Mouse (Mus musculus): Measurements from ENCODE around the gene Il11ra1.
A peak's percentile ranks its signal among the peaks of the same experiment; 100 is the strongest.
"Not testable (repeated sequence)": the region's sequence is repeated elsewhere in the genome, so short reads cannot be mapped to it uniquely, and the experiment has no call there.

Gene Il11ra1

GRCm38 (mm10) chr4:41681176-41681575, 18.6 kb upstream of the Il11ra1 start:
- no peak for DNase-seq

- no peak for DNase-seq
Observed at GRCm38 (mm10) chr4:41681947-41682346, 17.8 kb upstream of the Il11ra1 start.

DNA sequence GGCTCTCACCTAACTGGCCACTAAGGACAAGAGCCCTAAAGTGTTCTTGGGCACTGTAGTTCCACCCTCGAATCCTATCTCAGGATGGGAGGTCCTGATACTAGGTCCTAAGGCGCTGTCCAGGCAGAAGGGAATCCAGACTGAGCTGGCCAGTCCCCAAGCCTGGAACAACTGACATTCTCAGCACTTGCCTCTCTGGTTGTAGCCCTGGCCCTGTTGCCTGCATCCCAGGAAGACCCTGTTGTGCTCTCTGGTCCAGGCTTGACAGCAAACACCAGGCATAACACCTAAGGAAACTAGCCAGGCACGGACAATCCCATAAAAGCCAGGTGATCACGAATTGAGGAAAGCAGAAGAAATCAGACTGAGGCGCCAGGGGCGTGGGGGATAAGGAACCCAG, 17.0 kb upstream of the Il11ra1 start:
- DNase-seq = no peak

DNA sequence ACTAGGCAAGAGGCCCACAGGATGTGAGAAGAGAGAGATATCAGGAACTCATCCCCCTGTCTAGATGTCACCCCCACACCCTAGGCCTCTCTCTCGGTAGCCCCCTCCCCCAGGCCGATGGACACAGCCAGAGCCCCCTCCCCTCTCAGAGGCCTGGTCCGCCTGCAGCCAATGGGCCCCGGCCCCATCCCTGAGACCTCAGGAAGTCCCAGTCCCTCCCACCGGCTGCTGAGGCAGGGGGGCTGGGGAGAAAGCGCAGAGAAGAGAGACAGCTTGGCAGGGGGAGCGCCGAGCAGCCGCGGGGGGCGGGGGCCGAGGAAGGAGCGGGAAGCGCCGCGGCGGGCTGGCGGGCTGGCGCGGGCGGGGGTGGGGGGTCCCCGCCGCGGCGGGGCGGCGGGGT, 16.5 kb upstream of the Il11ra1 start:
- DNase-seq = not testable (repeated sequence)

DNA sequence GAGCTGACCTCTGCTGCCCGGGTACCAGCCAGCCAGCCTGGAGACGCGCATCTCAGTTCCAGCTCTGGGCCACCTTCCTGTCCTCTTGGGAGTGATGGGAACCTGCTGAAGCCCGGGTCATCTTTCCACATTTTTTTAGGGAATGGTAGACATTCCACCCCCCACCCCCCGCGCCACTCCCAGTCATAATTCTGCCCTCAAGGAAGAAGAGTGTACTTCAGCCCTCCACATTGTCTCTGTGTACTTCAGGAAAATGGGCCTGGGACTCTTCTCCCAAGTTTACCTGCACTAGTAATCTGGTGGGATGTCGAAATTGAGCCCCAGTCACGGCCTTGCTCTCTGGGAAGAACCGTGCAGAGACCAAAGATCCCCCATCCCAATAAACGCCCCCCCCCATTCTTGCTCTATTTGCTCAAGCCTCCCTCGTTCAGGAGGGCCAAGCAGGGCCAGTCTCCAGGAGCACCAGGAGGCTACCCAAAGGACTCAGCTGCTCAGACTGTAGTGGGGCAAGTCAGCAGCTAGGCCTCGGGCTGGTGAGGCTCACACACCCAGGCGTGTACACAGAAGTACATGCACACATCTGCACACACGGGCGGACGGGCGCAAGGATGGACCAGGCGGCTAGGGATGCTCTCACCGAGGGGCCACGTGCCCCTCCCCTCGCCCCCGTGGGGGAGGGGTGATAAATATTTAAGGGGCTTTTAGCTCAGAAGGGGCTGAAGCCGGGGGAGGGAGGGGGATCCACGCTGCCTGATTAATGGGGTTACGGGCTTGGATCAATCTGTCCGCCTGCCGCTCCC, 15.5 kb upstream of the Il11ra1 start:
- not testable (repeated sequence) for DNase-seq

- DNase-seq = not testable (repeated sequence)
Observed at GRCm38 (mm10) chr4:41684931-41685453, 14.8 kb upstream of the Il11ra1 start.

GRCm38 (mm10) chr4:41685882-41686492, 13.8 kb upstream of the Il11ra1 start:
- DNase-seq = not testable (repeated sequence)

GRCm38 (mm10) chr4:41688562-41688961, 11.2 kb upstream of the Il11ra1 start:
- not testable (repeated sequence) for DNase-seq

DNA sequence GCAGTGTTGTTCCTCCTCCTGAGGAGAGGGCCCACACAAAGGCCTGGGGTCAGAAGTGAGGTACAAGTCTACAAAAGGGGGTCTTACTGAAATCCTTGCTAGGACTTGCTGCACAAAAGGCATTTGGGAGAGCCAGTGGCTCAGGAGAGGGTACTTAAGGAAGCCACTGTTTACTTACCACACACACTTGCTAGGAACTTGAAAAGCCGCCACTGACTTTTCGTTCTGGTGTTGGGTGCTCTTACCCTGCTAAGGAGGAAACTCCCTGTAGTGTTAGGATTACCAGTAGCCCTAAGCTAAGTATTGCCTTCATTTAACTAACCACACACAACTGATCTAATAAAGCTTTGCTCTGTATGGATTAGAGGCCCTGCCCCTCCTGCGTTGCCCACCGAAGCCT, 9.8 kb upstream of the Il11ra1 start:
- not testable (repeated sequence) for DNase-seq

DNA sequence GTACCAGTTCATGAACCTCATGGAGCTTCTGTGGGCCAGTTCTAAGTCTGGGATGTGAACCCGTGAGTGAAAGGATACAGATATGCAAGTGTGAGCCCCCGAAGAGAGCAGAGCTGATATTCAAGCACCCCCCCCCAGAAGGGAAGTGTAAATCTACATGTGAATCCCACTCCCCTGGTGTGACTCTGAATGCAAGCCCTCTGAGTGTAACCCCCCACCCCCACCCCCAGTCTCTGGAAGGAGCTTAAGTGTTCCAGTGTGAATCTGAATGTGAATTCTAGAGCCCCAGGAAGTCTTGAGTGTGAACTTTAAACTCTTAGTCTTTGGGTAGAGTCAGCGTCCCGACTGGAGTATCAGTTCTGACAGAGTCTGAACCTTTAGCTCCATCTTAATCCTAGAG, 6.3 kb upstream of the Il11ra1 start:
- not testable (repeated sequence) for DNase-seq

- not testable (repeated sequence) for DNase-seq
Observed at GRCm38 (mm10) chr4:41695800-41696199, 4.0 kb upstream of the Il11ra1 start.

DNA sequence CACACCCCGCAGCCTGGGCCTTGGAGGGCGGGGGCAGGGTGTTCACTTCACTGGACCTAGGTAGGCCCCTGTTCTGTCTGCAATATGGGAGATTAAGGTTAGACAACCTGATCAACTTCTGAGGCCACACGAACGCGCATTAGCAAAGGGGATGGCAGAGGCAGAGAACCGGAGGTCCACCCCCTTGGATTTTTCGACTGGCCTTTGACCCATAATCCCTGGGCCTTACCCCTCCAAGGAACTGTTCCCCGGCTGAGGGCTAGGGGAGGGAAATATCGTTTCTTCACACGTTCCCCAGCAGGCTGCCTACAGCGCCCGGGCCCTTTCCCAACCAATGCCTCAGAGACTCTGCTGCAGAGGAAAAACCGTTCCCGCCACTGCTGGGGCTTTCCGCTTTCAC, 3.3 kb upstream of the Il11ra1 start:
- not testable (repeated sequence) for DNase-seq

DNA sequence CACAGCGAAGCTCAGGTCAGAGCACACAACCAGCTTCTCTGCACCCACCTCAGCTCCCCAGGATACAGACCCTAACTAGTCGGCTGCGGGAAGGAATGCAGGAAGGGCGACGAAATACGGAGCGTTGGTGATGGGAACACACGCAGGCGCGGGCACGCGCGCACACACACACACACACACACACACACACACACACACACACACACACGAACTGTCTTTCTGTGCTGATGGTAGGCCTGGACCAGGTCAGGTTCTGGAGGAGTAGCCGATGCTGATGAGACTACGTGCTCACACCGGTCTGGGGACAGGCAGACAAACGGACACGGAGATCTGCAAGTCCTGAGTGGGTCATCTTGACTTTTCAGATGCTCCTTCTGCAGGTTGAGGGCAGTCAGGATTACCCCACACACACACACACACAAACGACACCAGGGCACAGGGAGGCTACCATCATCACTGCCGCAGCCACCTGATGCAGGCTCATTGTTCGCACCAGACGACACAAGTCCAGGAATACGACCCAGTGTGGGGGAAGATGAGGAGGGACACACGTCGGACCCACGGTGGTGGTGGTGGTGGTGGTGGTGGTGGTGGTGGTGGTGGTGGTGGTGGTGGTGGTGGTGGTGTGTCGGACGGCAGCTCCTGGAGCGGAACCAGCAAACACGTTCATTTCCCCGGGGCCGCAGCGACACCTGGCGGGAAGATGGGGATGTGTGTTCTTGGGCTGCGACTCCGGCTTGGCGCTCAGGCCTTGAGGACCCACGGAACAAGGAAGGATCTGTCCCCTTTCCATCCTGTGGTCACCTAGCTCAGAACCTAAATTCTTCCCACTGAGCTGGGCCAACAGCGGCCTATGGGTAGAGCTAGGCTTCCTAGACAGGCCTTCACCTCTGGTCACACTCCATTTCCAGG, 2.6 kb upstream of the Il11ra1 start, which contains the start of gene Cntfr:
TSS of gene Cntfr (minus strand) at position 160 of the 912 bp plus-strand sequence.
- peak; percentile 84 to 89 for DNase-seq

GRCm38 (mm10) chr4:41698421-41699016, 1.3 kb upstream of the Il11ra1 start:
- peak in 1 of 2 experiments; percentile 62 for DNase-seq

DNA sequence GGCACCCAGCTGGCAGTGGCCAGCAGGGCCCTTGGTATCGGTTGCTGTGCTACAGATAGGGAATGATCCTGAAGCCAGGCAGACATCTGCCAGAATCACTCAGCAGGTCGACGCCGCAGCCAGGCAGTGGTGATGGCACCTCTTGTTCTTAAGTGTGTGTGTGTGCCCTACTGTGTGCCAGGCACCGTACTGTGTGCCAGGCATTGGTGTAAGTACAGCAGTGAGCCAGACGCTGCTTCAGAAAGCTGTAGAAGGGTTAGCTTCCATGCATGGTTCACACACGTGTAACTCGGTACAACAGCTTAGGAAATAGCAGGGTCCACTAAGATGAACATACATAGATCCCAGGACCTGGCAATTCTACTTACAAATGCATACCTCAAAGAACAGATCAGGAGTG, 435 bp downstream of the Il11ra1 start:
- not testable (repeated sequence) for DNase-seq

DNA sequence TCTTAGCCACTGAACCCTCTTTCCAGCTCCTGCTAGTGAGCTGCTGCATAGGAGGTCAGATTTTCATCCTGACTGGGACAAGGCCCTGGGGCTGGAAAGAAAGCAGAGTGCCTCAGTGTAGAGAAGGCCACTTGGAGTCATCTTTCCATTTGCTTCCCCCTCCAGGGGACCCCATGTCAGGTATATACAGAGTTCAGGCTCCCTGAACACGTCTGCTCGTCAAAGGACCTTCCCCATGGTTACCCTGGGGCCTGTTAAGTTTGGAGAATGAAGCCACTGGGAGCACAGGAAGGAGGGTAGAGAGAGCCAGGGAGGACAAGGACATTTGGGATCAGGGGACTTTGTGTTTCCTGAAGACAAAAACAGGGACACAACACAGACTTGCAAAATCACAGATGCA, 2.4 kb downstream of the Il11ra1 start:
- DNase-seq = not testable (repeated sequence)

- no peak for DNase-seq
Observed at GRCm38 (mm10) chr4:41704651-41705050, 4.9 kb downstream of the Il11ra1 start.

- no peak for DNase-seq
Observed at GRCm38 (mm10) chr4:41705922-41706754, 6.3 kb downstream of the Il11ra1 start.

- DNase-seq = peak; percentile 66 to 69
Observed at GRCm38 (mm10) chr4:41707011-41707535, 7.3 kb downstream of the Il11ra1 start.

DNA sequence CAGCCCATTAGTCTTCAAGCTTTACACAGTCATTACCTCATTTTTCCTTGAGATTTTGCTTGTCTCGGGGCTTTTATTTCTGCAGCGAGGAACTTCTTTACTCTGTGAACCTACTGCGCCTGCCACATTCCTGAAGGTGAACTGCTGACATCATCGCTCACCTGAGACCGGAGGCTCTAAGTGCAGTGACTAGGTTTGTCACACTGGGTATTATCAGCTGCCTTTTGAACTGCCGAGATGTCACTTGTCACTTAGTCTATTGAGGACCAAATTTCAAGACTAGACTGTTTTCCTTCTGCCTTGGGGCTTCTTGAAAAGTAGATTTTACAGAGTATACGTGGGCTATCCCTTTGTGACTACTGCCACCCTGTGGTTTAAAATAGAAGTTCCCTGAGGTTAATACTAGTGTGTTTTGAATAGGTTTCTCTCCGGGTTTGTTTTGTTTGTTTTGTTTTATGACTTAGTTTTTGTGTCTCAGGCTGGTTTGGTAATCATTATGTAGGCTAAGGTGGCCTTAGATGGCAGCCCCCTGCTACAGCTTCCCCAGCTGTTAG, 8.5 kb downstream of the Il11ra1 start:
- peak in 1 of 2 experiments; percentile 42 for DNase-seq

GRCm38 (mm10) chr4:41710229-41710628, 10.4 kb downstream of the Il11ra1 start:
- DNase-seq = no peak

Measured in lung, postnatal 4 days (tissue).